Mouse (Mus musculus) bone marrow, adult 2 months (tissue): ENCODE results near the gene Dexi. TPM values are rescaled to one million over a fixed set of nuclear protein-coding genes. Genes with fewer than 3 reads are reported as not detected.

Experiments
- H3K27ac ChIP-seq: fragments of 200-500 bp; 2 replicates; pipeline ENCODE4 v1.5.1; 2012; ENCODE audit warnings: low read depth, mild to moderate bottlenecking, control low read depth, inconsistent platforms, low read length; ENCODE audit not compliant: control insufficient read depth, poor library complexity, insufficient read depth
- H3K4me1 ChIP-seq: fragments of 200-500 bp; 2 replicates; pipeline ENCODE4 v1.6.1; 2011; ENCODE audit warnings: low read length; ENCODE audit not compliant: control insufficient read depth, insufficient read depth
- H3K4me3 ChIP-seq: fragments of 200-500 bp; replicated peaks from 2 replicates; pipeline ENCODE3; 2011; ENCODE audit warnings: mild to moderate bottlenecking, low read depth, low read length, control low read depth; ENCODE audit not compliant: control insufficient read depth
- CTCF ChIP-seq: fragments of 200-500 bp; IDR thresholded peaks from 2 replicates; pipeline ENCODE4 v1.5.1; 2011; ENCODE audit warnings: low read length, control low read depth; ENCODE audit not compliant: control insufficient read depth, insufficient read depth
- POLR2A ChIP-seq: fragments of 200-500 bp; IDR thresholded peaks from 2 replicates; pipeline ENCODE4 v1.6.1; 2011; ENCODE audit warnings: low read depth, mild to moderate bottlenecking, control low read depth, low read length, borderline replicate concordance; ENCODE audit not compliant: control insufficient read depth
- WGBS: fragments of 180-500 bp; shearing (Covaris S2); methylation state at CpG from one replicate; pipeline ENCODE4 v1.1.7; 2018; 5-methylcytosine and 5-hydroxymethylcytosine counted together
- polyA plus RNA-seq: library from polyadenylated mRNA; stranded (reverse); fragments of >200 nt; gene quantifications from 2 replicates; pipeline ENCODE4 v1.2.4, GENCODE M21; 2011; ENCODE audit warnings: low replicate concordance; ENCODE audit not compliant: missing spikeins, insufficient read depth, insufficient read length

Gene Dexi
- polyA plus RNA-seq, 1 experiment: 4.3 TPM

DNA sequence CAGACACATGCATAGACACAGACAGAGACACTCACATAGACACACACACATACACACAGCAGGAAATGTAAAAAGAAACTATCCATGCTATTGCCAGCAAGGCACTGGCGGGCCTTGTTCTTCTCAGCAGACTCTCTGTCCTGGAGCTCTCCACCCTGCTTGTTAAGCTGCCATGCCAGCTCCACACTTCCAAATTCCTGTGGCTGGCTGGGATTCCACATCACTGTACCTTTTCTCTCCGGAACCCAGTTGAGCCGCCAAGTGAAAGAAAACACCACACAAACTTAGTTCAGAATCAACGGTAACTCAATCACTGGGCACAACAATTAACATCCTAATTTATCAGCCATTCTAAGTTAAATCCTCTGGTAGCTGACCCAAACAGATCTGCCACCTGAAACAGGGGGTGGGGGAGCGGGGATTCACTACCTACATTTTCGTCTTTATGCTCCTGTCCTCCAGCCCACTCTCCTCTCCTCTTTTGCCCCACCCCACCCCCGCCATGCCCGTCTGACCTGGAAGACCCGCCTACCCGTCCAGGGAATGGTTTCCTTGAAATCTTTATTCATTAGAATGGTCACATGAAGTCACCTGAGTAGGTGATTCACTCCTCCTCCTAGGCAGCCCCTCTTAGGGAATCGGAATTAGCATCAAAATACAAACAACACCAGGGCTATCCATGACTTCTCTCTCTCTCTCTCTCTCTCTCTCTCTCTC, 75.3 kb downstream of the Dexi start:
- Histone ChIP-seq H3K4me1 (no peaks in the 10 kb centered on the region), H3K4me3 (no peak overlapping the region), H3K27ac (no peak overlapping the region)
- WGBS: 73% methylated on average over 11 of the region's 11 CpGs
- TF ChIP-seq CTCF (no peak), POLR2A (no peak)

DNA sequence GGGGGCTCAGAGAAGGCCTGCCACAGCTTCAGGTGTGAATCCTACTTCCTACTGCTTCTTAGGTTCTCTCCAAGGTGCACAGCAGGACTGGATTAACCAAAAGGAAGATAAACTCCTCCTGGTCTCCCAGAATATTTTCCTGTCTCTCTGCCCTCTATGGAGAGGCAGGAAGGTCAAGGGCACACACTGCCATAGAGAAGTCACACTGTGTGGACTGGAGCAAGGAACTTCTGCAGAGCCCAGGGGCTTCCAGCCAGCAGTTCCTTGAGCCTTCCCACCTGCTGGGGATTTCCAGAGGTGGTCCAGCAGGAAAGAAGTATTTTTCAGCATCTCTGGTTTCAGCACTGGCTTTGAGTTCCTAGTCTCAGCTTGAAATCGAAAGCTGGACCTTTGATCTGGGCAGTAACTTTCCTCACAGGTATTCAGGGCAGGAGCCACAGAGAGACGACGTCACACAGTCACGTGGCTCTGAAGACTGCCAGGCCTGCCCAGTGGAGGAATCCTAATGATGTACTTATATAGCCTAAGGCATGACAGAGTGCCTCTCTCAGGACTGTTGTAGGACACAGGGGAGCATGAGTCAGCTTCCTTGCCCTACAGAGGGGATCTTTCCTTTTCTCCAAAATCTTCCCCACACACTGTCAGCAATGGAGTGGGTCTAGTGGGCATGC, 77.7 kb downstream of the Dexi start:
- H3K4me3 ChIP-seq: no peak overlapping the region
- no peaks in the 10 kb centered on the region for H3K4me1 ChIP-seq
- no peak overlapping the region for H3K27ac ChIP-seq
- 55% methylated on average over 4 of the region's 4 CpGs for WGBS
- TF ChIP-seq CTCF (no peak), POLR2A (no peak)

DNA sequence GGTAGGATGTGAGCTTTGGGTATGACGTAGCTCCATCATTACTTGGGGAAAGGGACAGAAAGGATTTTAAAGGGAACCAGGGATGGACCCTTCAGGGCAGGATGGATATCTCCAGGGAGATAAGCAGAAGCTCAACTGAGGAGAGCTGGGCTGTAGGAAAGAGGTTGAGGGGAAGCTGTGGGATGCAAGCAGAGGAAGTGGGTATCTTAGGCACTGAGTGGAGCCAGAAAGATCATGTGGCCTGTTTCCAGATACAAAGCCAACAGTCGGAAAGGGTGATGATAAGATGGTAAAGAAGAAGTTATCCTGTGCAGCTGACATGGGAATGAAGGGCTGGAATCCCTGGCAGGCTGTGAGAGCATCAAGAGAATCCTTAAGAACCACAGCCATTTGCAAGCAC, 81.7 kb downstream of the Dexi start:
- Histone ChIP-seq H3K4me1 (no peaks in the 10 kb centered on the region), H3K27ac (no peak overlapping the region), H3K4me3 (no peak overlapping the region)
- TF ChIP-seq CTCF (no peak), POLR2A (no peak)
- 37% methylated on average over 2 of the region's 2 CpGs for WGBS

DNA sequence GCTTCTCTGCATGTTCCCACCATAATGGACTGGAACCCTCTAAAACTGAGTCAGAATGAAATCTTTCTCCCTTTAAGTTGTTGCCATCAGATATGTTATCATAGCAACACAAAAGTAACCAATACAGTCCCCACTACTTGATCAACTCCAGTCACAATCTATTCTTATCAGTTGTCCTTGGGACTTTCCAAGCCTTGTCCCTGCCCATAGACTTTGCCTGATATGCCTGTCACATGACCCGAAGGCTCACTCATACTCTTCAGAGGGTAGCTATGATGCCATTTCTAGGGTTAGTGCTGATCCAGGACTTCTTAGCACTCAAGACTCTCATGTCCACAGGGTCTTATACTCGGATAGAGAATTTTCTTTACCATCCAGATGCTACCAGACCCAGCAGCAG, 82.7 kb downstream of the Dexi start:
- H3K27ac ChIP-seq: no peak overlapping the region
- 59% methylated on average over 2 of the region's 2 CpGs for WGBS
- TF ChIP-seq POLR2A (no peak), CTCF (no peak)
- no peaks in the 10 kb centered on the region for H3K4me1 ChIP-seq
- H3K4me3 ChIP-seq: no peak overlapping the region

DNA sequence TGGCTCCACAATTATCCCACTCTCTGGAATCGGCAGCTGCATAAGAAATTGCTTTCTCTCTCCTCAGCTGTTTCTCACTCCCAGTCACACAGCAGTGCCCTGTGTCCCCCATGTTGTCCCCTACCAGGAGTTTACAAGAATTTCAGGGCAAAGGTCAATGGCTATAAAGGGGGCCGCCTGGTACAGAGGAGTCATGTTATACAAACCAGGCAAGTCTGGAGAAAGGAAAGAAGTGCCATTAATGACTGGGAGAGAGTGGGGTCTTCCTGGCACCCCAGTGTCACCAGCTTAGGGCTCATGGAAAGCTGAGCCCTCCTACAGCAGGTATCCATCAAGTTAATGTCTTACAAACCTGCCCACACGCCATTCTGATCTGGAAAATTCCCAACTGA, 88.3 kb downstream of the Dexi start:
- 71% methylated on average over 3 of the region's 3 CpGs for WGBS
- Histone ChIP-seq H3K4me3 (no peak overlapping the region), H3K27ac (no peak overlapping the region), H3K4me1 (no peaks in the 10 kb centered on the region)
- TF ChIP-seq CTCF: no peak
- TF ChIP-seq POLR2A: no peak

DNA sequence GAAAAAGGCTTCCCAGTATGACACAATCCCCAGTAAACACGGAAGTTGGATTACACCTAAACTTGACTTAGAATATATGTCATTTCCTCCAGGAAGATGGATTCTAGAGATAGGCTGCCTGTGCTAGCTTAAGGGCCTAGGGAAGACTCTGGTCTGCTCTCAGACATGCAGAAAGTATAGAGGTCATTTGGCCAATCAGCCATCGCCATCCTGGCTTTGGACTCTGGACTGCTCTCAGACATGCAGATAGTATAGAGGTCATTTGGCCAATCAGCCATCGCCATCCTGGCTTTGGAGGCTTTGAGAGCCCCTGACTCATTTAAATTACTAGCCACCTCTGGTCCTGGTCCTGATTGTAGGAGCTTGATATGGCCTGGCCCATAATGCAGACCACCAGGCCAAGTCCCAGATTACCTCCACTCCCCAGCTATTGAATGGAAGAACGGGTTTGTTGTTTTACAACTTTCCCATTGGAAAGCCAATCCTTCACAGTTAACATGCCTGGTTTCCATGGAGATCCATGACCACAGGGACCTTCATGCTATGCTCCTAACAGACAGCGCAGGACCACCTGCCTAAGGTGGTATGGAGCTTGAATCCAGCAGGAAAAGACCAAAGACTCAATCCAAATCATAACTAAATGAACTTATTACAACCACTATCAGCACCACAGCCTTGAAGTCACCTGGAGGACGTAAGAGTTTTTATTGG, 88.8 kb downstream of the Dexi start:
- WGBS: 79% methylated on average over 6 of the region's 6 CpGs

More for the DNA sequence above, 88.8 kb downstream of the Dexi start:
- no peaks in the 10 kb centered on the region for H3K4me1 ChIP-seq
- H3K27ac ChIP-seq: no peak overlapping the region
- H3K4me3 ChIP-seq: no peak overlapping the region
- no peak for TF ChIP-seq CTCF
- TF ChIP-seq POLR2A: no peak

Other genes with a start within 250 kb of the Dexi start
- gene Emp2, start 229.1 kb downstream of the Dexi start, polyA plus RNA-seq: 1.6 and 2.5 TPM in 2 replicates
- 0.77 TPM in 1 of 2 replicates, not detected in the other for gene Tekt5, start 147.6 kb downstream of the Dexi start, polyA plus RNA-seq
- gene Nubp1, start 131.1 kb downstream of the Dexi start, polyA plus RNA-seq: 12.7 and 21.4 TPM in 2 replicates
- gene Tvp23a, start 95.7 kb downstream of the Dexi start, polyA plus RNA-seq: 0.85 TPM in 1 of 2 replicates, not detected in the other
- gene Ciita, start 63.0 kb downstream of the Dexi start, polyA plus RNA-seq: 4.0 and 11.8 TPM in 2 replicates
- 3.0 and 6.3 TPM in 2 replicates for gene Clec16a, start 2.3 kb upstream of the Dexi start, polyA plus RNA-seq
- 2.8 and 4.8 TPM in 2 replicates for gene Socs1, start 242.5 kb upstream of the Dexi start, polyA plus RNA-seq
- not detected in 2 replicates for gene Tnp2, start 245.6 kb upstream of the Dexi start, polyA plus RNA-seq
- gene Prm3, start 247.9 kb upstream of the Dexi start, polyA plus RNA-seq: not detected in 2 replicates